Mouse (Mus musculus): Measurements from ENCODE around the gene Ndufb5.

- TF ChIP-seq TAL1 (IDR thresholded peaks at IDR 0.05; ENCODE audit: low read length) (no peak), GATA1 (IDR thresholded peaks at IDR 0.05; ENCODE audit: low read length) (no peak)
Observed at GRCm38 (mm10) chr3:32687156-32687555, 49.6 kb upstream of the Ndufb5 start.

Data from erythroblast, embryonic 14.5 days (primary cell).